Mouse (Mus musculus) kidney, adult 2 months (tissue): Measurements from ENCODE around the gene Olfr1052.

Experiments
- CTCF ChIP-seq: fragments of 200-500 bp; conservative IDR thresholded peaks from 2 replicates; pipeline ENCODE4 v1.5.1; 2011; ENCODE audit warnings: low read depth, mild to moderate bottlenecking, control low read depth, low read length, moderate library complexity, mixed read lengths; ENCODE audit not compliant: insufficient read depth, insufficient read length
- POLR2A ChIP-seq: fragments of 200-500 bp; IDR thresholded peaks from one replicate; pipeline ENCODE4 v1.6.1; 2011; ENCODE audit warnings: low read depth, low read length, control low read depth

DNA sequence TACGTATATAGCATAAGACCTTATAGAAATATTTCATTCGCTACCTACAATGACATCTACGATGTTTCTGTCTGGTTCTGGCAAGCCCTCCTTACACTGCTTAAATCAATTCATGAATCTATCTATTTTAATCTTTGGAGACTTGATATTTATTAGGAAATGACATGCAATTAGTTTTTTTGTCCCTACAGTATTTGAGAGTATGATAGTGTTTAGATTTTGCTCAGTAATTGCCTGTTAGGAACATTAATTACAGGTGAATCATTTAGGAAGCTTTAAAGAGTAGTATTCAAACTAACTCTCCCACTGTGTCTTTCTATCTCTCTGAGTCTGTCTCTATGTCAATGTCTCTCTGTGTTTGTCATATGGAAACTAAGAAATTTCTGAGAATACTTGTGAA, 43.1 kb downstream of the Olfr1052 start, which contains the start of gene Olfr1054:
- no peak for TF ChIP-seq POLR2A
- TF ChIP-seq CTCF, result no peak
